Mouse (Mus musculus): Measurements from ENCODE around the gene Inpp1.

GRCm38 (mm10) chr1:52808456-52808855 lies 9.0 kb downstream of the Inpp1 start:
- TF ChIP-seq CTCF (IDR thresholded peaks at IDR 0.05) (no peak), EP300 (IDR thresholded peaks at IDR 0.05; ENCODE audit: insufficient read depth, low read depth, low read length) (no peak), POLR2A (IDR thresholded peaks at IDR 0.05; ENCODE audit: insufficient read depth, low read depth, low read length) (no peak)

Data from heart, adult 2 months (tissue).